Mouse (Mus musculus): ENCODE data around the gene Otud7a. TPM values are rescaled to one million over a fixed set of nuclear protein-coding genes. Genes with fewer than 3 reads are reported as not detected.

Otud7a gene
- polyA plus RNA-seq, 1 experiment from 2014 or later: 3.2 TPM

- Histone ChIP-seq H3K27me3 (replicated peaks; ENCODE audit: control insufficient read depth, insufficient read depth, low read length) (no peaks in the 10 kb centered on the region), H3K4me2 (ENCODE audit: low read length) (no peak overlapping the region), H3K27ac (ENCODE audit: low read depth, low read length) (no peak overlapping the region), H3K9me3 (ENCODE audit: control insufficient read depth, low read length) (no peaks in the 10 kb centered on the region), H3K9ac (ENCODE audit: low read depth, low read length) (no peak overlapping the region), H3K4me3 (ENCODE audit: low read length) (no peak overlapping the region), H3K4me1 (ENCODE audit: control insufficient read depth, insufficient read depth, low read depth, low read length) (no peaks in the 10 kb centered on the region), H3K36me3 (ENCODE audit: control insufficient read depth, insufficient read depth, low read length) (no peaks in the 10 kb centered on the region)
- 88% methylated on average over 7 of the region's 7 CpGs for WGBS
- no peak for ATAC-seq
These were observed 354.8 kb downstream of the Otud7a start for GRCm38 (mm10) chr7:63799304-63799703.

GRCm38 (mm10) chr7:63802751-63803150 is 358.2 kb downstream of the Otud7a start:
- no peaks in the 10 kb centered on the region for H3K27me3 ChIP-seq (replicated peaks; ENCODE audit: control insufficient read depth, insufficient read depth, low read length)
- H3K4me2 ChIP-seq (ENCODE audit: low read length): no peak overlapping the region
- H3K4me1 ChIP-seq (ENCODE audit: control insufficient read depth, insufficient read depth, low read depth, low read length): no peaks in the 10 kb centered on the region
- no peak overlapping the region for H3K9ac ChIP-seq (ENCODE audit: low read depth, low read length)
- no peaks in the 10 kb centered on the region for H3K9me3 ChIP-seq (ENCODE audit: control insufficient read depth, low read length)
- ATAC-seq: no peak
- H3K36me3 ChIP-seq (ENCODE audit: control insufficient read depth, insufficient read depth, low read length): no peaks in the 10 kb centered on the region
- WGBS: 94% methylated on average over 21 of the region's 21 CpGs
- H3K4me3 ChIP-seq (ENCODE audit: low read length): no peak overlapping the region
- H3K27ac ChIP-seq (ENCODE audit: low read depth, low read length): no peak overlapping the region

Other genes starting within 250 kb of the Otud7a start
- gene Chrna7, start 232.2 kb upstream of the Otud7a start, polyA plus RNA-seq (2015; fragmentation: Nextera tagmentation; extraction: Ambion mirVana): 9.9 and 12.7 TPM in 2 replicates